Mouse (Mus musculus) C2C12 (cell line): ENCODE results near the gene Tmem273.

Experiments
- CTCF ChIP-seq: IDR thresholded peaks from one replicate; pipeline ENCODE4 v1.5.1; 2011; ENCODE audit not compliant: control insufficient read depth, insufficient read depth, insufficient read length
- FOSL1 ChIP-seq: IDR thresholded peaks from one replicate; pipeline ENCODE4 v1.8.0; 2011; ENCODE audit warnings: mild to moderate bottlenecking, low read length; ENCODE audit not compliant: poor library complexity, insufficient read depth, severe bottlenecking
- MAX ChIP-seq: IDR thresholded peaks from one replicate; pipeline ENCODE4 v1.6.1; 2011; ENCODE audit warnings: mild to moderate bottlenecking, control low read depth
- MYOD1 ChIP-seq: IDR thresholded peaks from one replicate; pipeline ENCODE4 v1.6.1; 2011; ENCODE audit warnings: low read depth; ENCODE audit not compliant: control insufficient read depth, insufficient read length
- MYOG ChIP-seq: IDR thresholded peaks from one replicate; pipeline ENCODE4 v1.6.1; 2011; ENCODE audit not compliant: control insufficient read depth, insufficient read length; ENCODE audit errors: extremely low read depth
- USF1 ChIP-seq: IDR thresholded peaks from one replicate; pipeline ENCODE4 v1.6.1; 2011; ENCODE audit warnings: low read depth, mild to moderate bottlenecking, control low read depth, moderate library complexity

DNA sequence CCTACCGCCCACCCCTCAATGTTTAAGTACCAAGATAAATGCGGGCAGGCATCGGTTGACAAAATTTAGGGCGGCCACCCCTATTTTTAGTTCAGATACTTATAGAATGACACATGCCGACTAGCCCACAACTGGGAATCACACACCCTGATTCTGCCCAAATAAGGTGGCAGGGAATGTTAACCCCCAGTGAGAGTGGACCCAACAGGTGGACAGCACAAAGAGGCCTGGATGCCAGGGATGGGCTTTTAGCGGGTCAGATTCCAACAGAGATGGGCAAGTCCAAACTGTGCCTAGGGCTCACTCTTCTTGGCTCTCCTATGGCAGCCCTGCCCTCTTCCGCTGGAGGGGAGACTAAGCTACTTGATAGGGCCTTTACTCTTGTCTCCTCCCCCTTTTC lies 14.3 kb downstream of the Tmem273 start:
- no peak for TF ChIP-seq CTCF
- no peak for TF ChIP-seq MAX
- no peak for TF ChIP-seq USF1
- TF ChIP-seq FOSL1 = no peak
- no peak for TF ChIP-seq MYOG
- TF ChIP-seq MYOD1 = no peak
